11 mouse cellular contexts compared by ENCODE assay signal in the genomic region with DNA sequence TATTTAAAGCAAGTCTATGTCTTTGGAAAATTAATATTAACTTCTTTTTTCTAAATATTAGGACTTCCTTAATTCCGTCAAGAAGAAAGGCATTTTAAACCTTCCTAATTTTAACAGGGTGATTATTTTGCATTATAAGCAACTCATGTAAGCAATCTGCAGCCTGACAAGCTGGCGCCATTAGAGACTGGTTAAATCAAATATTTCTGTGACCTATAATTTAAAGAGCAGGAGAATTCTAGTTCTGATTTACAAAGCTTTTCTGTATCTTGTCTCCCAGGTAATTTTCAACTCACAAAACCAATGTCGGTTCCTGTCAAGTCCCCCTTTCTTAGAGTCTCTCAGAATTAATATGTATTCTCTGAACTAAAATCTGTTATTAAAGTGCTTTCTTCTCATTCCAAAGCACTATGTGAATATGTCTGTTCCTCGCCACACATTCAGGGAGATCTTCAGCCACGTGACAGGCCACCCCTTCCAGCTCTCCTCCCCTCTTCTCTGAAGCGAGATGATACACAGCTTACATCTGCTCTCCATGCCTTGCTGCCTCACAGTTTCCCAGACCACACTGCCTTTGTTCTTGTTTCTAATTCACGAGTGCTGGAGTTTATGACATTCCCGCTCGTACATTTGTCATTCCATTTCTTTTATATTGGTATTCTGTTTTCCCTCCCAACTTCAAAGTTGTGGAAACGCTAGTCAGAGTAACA.
DNase-seq lines count a peak whose midpoint lies in the region; ATAC-seq and TF ChIP-seq lines count a peak whose summit lies in the region.
"Had no signal": no experiment of that assay in that cellular context is flagged by ENCODE, and none has a peak within 500 bp of the region (broad histone marks: within the 10 kb centered on the region; RNA-seq: fewer than 3 reads in every experiment).

No protein-coding gene starts in this region.

- H3K27me3 ChIP-seq in cerebellum, adult 2 months (ENCODE audit: control insufficient read depth, insufficient read depth, low read length): no peaks in the 10 kb centered on the region
- no peaks in the 10 kb centered on the region for H3K27me3 ChIP-seq in hindbrain, embryonic 12.5 days
- no peaks in the 10 kb centered on the region for H3K27me3 ChIP-seq in midbrain, embryonic 15.5 days (replicated peaks)
- H3K27me3 ChIP-seq in heart, embryonic 11.5 days (ENCODE audit: control insufficient read depth, insufficient read depth, low read length): no peaks in the 10 kb centered on the region

- peak; percentile 25 to 31 for DNase-seq in cerebellum, adult 2 months
- DNase-seq in embryo, embryonic 10 days (ENCODE audit: low spot score): peak; percentile 53
- DNase-seq in gastrocnemius, postnatal 14 days: no peak
- no peak for DNase-seq in frontal cortex, adult 2 months (ENCODE audit: extremely low spot score in 1 of 2, low spot score in 1 of 2)
- no peak for DNase-seq in adrenal gland, adult (ENCODE audit: inconsistent age in 2 of 2, low spot score in 1 of 2)
- DNase-seq: gastrocnemius, adult 2 months; heart, postnatal 10 days; kidney, postnatal 4 days had no signal

- no peak overlapping the region for H3K9ac ChIP-seq in hindbrain, embryonic 12.5 days
- H3K9ac ChIP-seq in midbrain, embryonic 15.5 days: no peak overlapping the region
- H3K9ac ChIP-seq in heart, embryonic 11.5 days (ENCODE audit: low read depth, low read length): no peak overlapping the region

- no peak overlapping the region for H3K4me2 ChIP-seq in hindbrain, embryonic 12.5 days (replicated peaks)
- peak overlapping the region; percentile 24; the same call in 1 of the 2 replicates for H3K4me2 ChIP-seq in midbrain, embryonic 15.5 days
- H3K4me2 ChIP-seq in heart, embryonic 11.5 days: no peak overlapping the region

- no peaks in the 10 kb centered on the region for H3K36me3 ChIP-seq in hindbrain, embryonic 12.5 days
- no peaks in the 10 kb centered on the region for H3K36me3 ChIP-seq in midbrain, embryonic 15.5 days (replicated peaks)
- H3K36me3 ChIP-seq in heart, embryonic 11.5 days (ENCODE audit: control insufficient read depth, insufficient read depth, low read length): no peaks in the 10 kb centered on the region

- 35% methylated on average over 10 of the region's 10 CpGs for WGBS in cerebellum, adult 2 months
- 51% methylated on average over 10 of the region's 10 CpGs for WGBS in hindbrain, embryonic 12.5 days
- 40% methylated on average over 10 of the region's 10 CpGs for WGBS in midbrain, embryonic 15.5 days
- WGBS in heart, embryonic 11.5 days (ENCODE audit: insufficient replicate concordance): 59% methylated on average over 10 of the region's 10 CpGs

- TF ChIP-seq POLR2A in cerebellum, adult 2 months (IDR thresholded peaks at IDR 0.05; ENCODE audit: borderline replicate concordance, insufficient read depth, low read length): no peak

- no peak for TF ChIP-seq CTCF in cerebellum, adult 2 months (IDR thresholded peaks at IDR 0.05; ENCODE audit: borderline replicate concordance, insufficient read depth, low read depth, low read length)

- no peak overlapping the region for H3K4me3 ChIP-seq in cerebellum, adult 2 months (replicated peaks; ENCODE audit: insufficient read depth, low read depth, low read length)
- no peak overlapping the region for H3K4me3 ChIP-seq in hindbrain, embryonic 12.5 days
- no peak overlapping the region for H3K4me3 ChIP-seq in midbrain, embryonic 15.5 days
- no peak overlapping the region for H3K4me3 ChIP-seq in heart, embryonic 11.5 days (ENCODE audit: low read depth, low read length)
- H3K4me3 ChIP-seq: gastrocnemius, adult 2 months had no signal

- intact Hi-C loops in gastrocnemius, postnatal 14 days (cut with DNase I; ENCODE audit: low total_unique reads): no loop called here

- no peak overlapping the region for H3K27ac ChIP-seq in cerebellum, adult 2 months (ENCODE audit: insufficient read depth, low read length)
- no peak overlapping the region for H3K27ac ChIP-seq in hindbrain, embryonic 12.5 days
- H3K27ac ChIP-seq in midbrain, embryonic 15.5 days: no peak overlapping the region
- H3K27ac ChIP-seq in heart, embryonic 11.5 days (ENCODE audit: low read depth, low read length): no peak overlapping the region
- H3K27ac ChIP-seq: gastrocnemius, adult 2 months had no signal

- ATAC-seq in hindbrain, embryonic 12.5 days (ENCODE audit: low FRiP score): peak; percentile 78
- ATAC-seq in midbrain, embryonic 15.5 days (replicated peaks): peak; percentile 92
- ATAC-seq in heart, embryonic 11.5 days (replicated peaks; ENCODE audit: insufficient number of reproducible peaks, low FRiP score, low TSS enrichment): no peak

- H3K9me3 ChIP-seq in hindbrain, embryonic 12.5 days (replicated peaks): no peaks in the 10 kb centered on the region
- H3K9me3 ChIP-seq in midbrain, embryonic 15.5 days: no peaks in the 10 kb centered on the region
- no peaks in the 10 kb centered on the region for H3K9me3 ChIP-seq in heart, embryonic 11.5 days (replicated peaks; ENCODE audit: control insufficient read depth, low read length)

- no peaks in the 10 kb centered on the region for H3K4me1 ChIP-seq in cerebellum, adult 2 months (ENCODE audit: control insufficient read depth, insufficient read depth, low read length)
- H3K4me1 ChIP-seq in hindbrain, embryonic 12.5 days: no peaks in the 10 kb centered on the region
- H3K4me1 ChIP-seq in midbrain, embryonic 15.5 days: peaks cover 5% of the 10 kb centered on the region; the same call in 1 of the 2 replicates
- no peaks in the 10 kb centered on the region for H3K4me1 ChIP-seq in heart, embryonic 11.5 days (ENCODE audit: control insufficient read depth, insufficient read depth, low read length)

Comparison
In these comparisons a context has a peak if more than half of its experiments do, and no peak if none do; other contexts are left out.
1. DNase-seq: peak in cerebellum, adult 2 months (2 of 2) and embryo, embryonic 10 days (single experiment); none in gastrocnemius, postnatal 14 days (single experiment), frontal cortex, adult 2 months (0 of 2) and adrenal gland, adult (0 of 2).